Mouse (Mus musculus) liver, embryonic 15.5 days (tissue): ENCODE measurements around the gene Fkbp14. TPM values are rescaled to one million over a fixed set of nuclear protein-coding genes. Genes with fewer than 3 reads are reported as not detected.
A peak's percentile ranks its signal among the peaks of the same experiment; 100 is the strongest.

ENCODE experiments used
- ATAC-seq: fragments of 200-750 bp; cut with Nextera tagmentation; 2 replicates; pipeline ENCODE4 v1.8.0; 2017; ENCODE audit warnings: moderate number of reproducible peaks, mild to moderate bottlenecking, moderate library complexity; ENCODE audit not compliant: insufficient read depth
- H3K27ac ChIP-seq: fragments of 300-500 bp; sonication (generic); replicated peaks from 2 replicates; pipeline ENCODE4 v1.5.1; 2015; ENCODE audit warnings: mild to moderate bottlenecking, inconsistent platforms
- H3K27me3 ChIP-seq: fragments of 300-500 bp; sonication (generic); 2 replicates; pipeline ENCODE4 v1.6.1; 2015; ENCODE audit warnings: mild to moderate bottlenecking, inconsistent platforms
- H3K36me3 ChIP-seq: fragments of 300-500 bp; sonication (generic); replicated peaks from 2 replicates; pipeline ENCODE4 v1.6.1; 2015; ENCODE audit warnings: moderate library complexity, mild to moderate bottlenecking, inconsistent platforms
- H3K4me1 ChIP-seq: fragments of 300-500 bp; sonication (generic); replicated peaks from 2 replicates; pipeline ENCODE4 v1.6.1; 2015; ENCODE audit warnings: inconsistent platforms
- H3K4me2 ChIP-seq: fragments of 300-500 bp; sonication (generic); 2 replicates; pipeline ENCODE4 v1.6.1; 2015; ENCODE audit warnings: moderate library complexity, mild to moderate bottlenecking, inconsistent platforms
- H3K4me3 ChIP-seq: fragments of 300-500 bp; sonication (generic); replicated peaks from 2 replicates; pipeline ENCODE4 v1.5.1; 2015; ENCODE audit warnings: mild to moderate bottlenecking, inconsistent platforms
- H3K9ac ChIP-seq: fragments of 300-500 bp; sonication (generic); 2 replicates; pipeline ENCODE4 v1.6.1; 2015; ENCODE audit warnings: moderate library complexity, mild to moderate bottlenecking, inconsistent platforms
- H3K9me3 ChIP-seq: fragments of 300-500 bp; sonication (generic); replicated peaks from 2 replicates; pipeline ENCODE4 v1.6.1; 2016; ENCODE audit warnings: inconsistent platforms
- WGBS: fragments of 180-500 bp; shearing (Covaris S2); methylation state at CpG from one replicate; pipeline ENCODE4 v1.1.7; 2015; ENCODE audit warnings: mixed read lengths; ENCODE audit not compliant: insufficient replicate concordance; 5-methylcytosine and 5-hydroxymethylcytosine counted together
- polyA plus RNA-seq: library from polyadenylated mRNA; unstranded; fragments of >200 nt; fragmentation: Nextera tagmentation; extraction: Ambion mirVana; gene quantifications from 2 replicates; pipeline ENCODE4 v1.2.1, GENCODE M21; 2015

The Fkbp14 gene
- polyA plus RNA-seq, 1 experiment from 2014 or later: 4.7 TPM

- Histone ChIP-seq H3K27ac (no peak overlapping the region), H3K9me3 (no peaks in the 10 kb centered on the region), H3K4me1 (no peaks in the 10 kb centered on the region), H3K9ac (no peak overlapping the region), H3K36me3 (no peaks in the 10 kb centered on the region), H3K4me2 (no peak overlapping the region), H3K4me3 (no peak overlapping the region), H3K27me3 (no peaks in the 10 kb centered on the region)
- ATAC-seq: no peak
- 55% methylated on average over 2 of the region's 2 CpGs for WGBS
Measured at GRCm38 (mm10) chr6:54543646-54544045, 53.5 kb downstream of the Fkbp14 start.

- Histone ChIP-seq H3K9ac (no peak overlapping the region), H3K27ac (no peak overlapping the region), H3K27me3 (no peaks in the 10 kb centered on the region), H3K36me3 (no peaks in the 10 kb centered on the region), H3K9me3 (no peaks in the 10 kb centered on the region), H3K4me3 (no peak overlapping the region), H3K4me1 (no peaks in the 10 kb centered on the region), H3K4me2 (no peak overlapping the region)
- no peak for ATAC-seq
- WGBS: 79% methylated on average over 7 of the region's 7 CpGs
Measured at GRCm38 (mm10) chr6:54542836-54543235, 54.3 kb downstream of the Fkbp14 start.

- no peak for ATAC-seq
- Histone ChIP-seq H3K4me2 (no peak overlapping the region), H3K36me3 (no peaks in the 10 kb centered on the region), H3K4me1 (no peaks in the 10 kb centered on the region), H3K27ac (no peak overlapping the region), H3K27me3 (no peaks in the 10 kb centered on the region), H3K4me3 (no peak overlapping the region), H3K9ac (no peak overlapping the region), H3K9me3 (no peaks in the 10 kb centered on the region)
- WGBS: 61% methylated on average over 9 of the region's 9 CpGs
Measured at GRCm38 (mm10) chr6:54540252-54540887, 56.7 kb downstream of the Fkbp14 start.

- Histone ChIP-seq H3K27ac (no peak overlapping the region), H3K4me1 (no peaks in the 10 kb centered on the region), H3K36me3 (no peaks in the 10 kb centered on the region), H3K27me3 (no peaks in the 10 kb centered on the region), H3K9ac (no peak overlapping the region), H3K4me2 (no peak overlapping the region), H3K4me3 (no peak overlapping the region), H3K9me3 (no peaks in the 10 kb centered on the region)
- ATAC-seq: no peak
- WGBS: 76% methylated on average over 7 of the region's 7 CpGs
Measured at GRCm38 (mm10) chr6:54539396-54539795, 57.7 kb downstream of the Fkbp14 start.

GRCm38 (mm10) chr6:54538773-54539173 is 58.3 kb downstream of the Fkbp14 start:
- Histone ChIP-seq H3K36me3 (no peaks in the 10 kb centered on the region), H3K4me2 (no peak overlapping the region), H3K4me1 (no peaks in the 10 kb centered on the region), H3K27me3 (no peaks in the 10 kb centered on the region), H3K27ac (no peak overlapping the region), H3K4me3 (no peak overlapping the region), H3K9ac (no peak overlapping the region), H3K9me3 (no peaks in the 10 kb centered on the region)
- WGBS: 53% methylated on average over 3 of the region's 3 CpGs
- no peak for ATAC-seq

GRCm38 (mm10) chr6:54537053-54537452 is 60.1 kb downstream of the Fkbp14 start:
- Histone ChIP-seq H3K4me3 (no peak overlapping the region), H3K4me1 (no peaks in the 10 kb centered on the region), H3K27ac (no peak overlapping the region), H3K9me3 (no peaks in the 10 kb centered on the region), H3K9ac (no peak overlapping the region), H3K36me3 (no peaks in the 10 kb centered on the region), H3K27me3 (no peaks in the 10 kb centered on the region), H3K4me2 (no peak overlapping the region)
- WGBS: 61% methylated on average over 7 of the region's 7 CpGs
- ATAC-seq: no peak

- no peaks in the 10 kb centered on the region for H3K27me3 ChIP-seq
- no peak for ATAC-seq
- H3K9me3 ChIP-seq: no peaks in the 10 kb centered on the region
- no peak overlapping the region for H3K4me2 ChIP-seq
- H3K4me3 ChIP-seq: no peak overlapping the region
- H3K9ac ChIP-seq: no peak overlapping the region
- H3K4me1 ChIP-seq: no peaks in the 10 kb centered on the region
- 58% methylated on average over 4 of the region's 4 CpGs for WGBS
- H3K27ac ChIP-seq: no peak overlapping the region
- H3K36me3 ChIP-seq: no peaks in the 10 kb centered on the region
Measured at GRCm38 (mm10) chr6:54535485-54535884, 61.6 kb downstream of the Fkbp14 start.

- Histone ChIP-seq H3K4me2 (no peak overlapping the region), H3K9ac (no peak overlapping the region), H3K36me3 (no peaks in the 10 kb centered on the region), H3K27me3 (no peaks in the 10 kb centered on the region; the same call in 1 of the 2 replicates), H3K27ac (no peak overlapping the region), H3K4me3 (no peak overlapping the region), H3K9me3 (no peaks in the 10 kb centered on the region), H3K4me1 (peaks cover 13% of the 10 kb centered on the region)
- no peak for ATAC-seq
- 50% methylated on average over 8 of the region's 8 CpGs for WGBS
Measured at GRCm38 (mm10) chr6:54531048-54531481, 66.0 kb downstream of the Fkbp14 start.

- Histone ChIP-seq H3K27me3 (no peaks in the 10 kb centered on the region; the same call in 1 of the 2 replicates), H3K4me2 (no peak overlapping the region), H3K9ac (no peak overlapping the region), H3K9me3 (no peaks in the 10 kb centered on the region), H3K27ac (no peak overlapping the region), H3K4me1 (peaks cover 13% of the 10 kb centered on the region), H3K4me3 (no peak overlapping the region), H3K36me3 (no peaks in the 10 kb centered on the region)
- no peak for ATAC-seq
- 58% methylated on average over 2 of the region's 2 CpGs for WGBS
Measured at GRCm38 (mm10) chr6:54530182-54530581, 66.9 kb downstream of the Fkbp14 start.

- 24% methylated on average over 8 of the region's 8 CpGs for WGBS
- Histone ChIP-seq H3K27ac (no peak overlapping the region), H3K4me2 (0 out of 2 replicates have a peak overlapping the region, but pooled peaks have one; percentile 5), H3K36me3 (no peaks in the 10 kb centered on the region), H3K4me1 (peaks cover 13% of the 10 kb centered on the region), H3K9ac (no peak overlapping the region), H3K4me3 (no peak overlapping the region), H3K9me3 (no peaks in the 10 kb centered on the region), H3K27me3 (no peaks in the 10 kb centered on the region; the same call in 1 of the 2 replicates)
- peak; percentile 76 for ATAC-seq
Measured at GRCm38 (mm10) chr6:54528666-54529065, 68.4 kb downstream of the Fkbp14 start.
